Mouse (Mus musculus): ENCODE measurements around the gene Cdc6.

The Cdc6 gene

GRCm38 (mm10) chr11:98907437-98908173 lies at the start of gene Cdc6:
Gene Cdc6 (plus strand): TSS chr11:98907801.
- peak; percentile 94 to 96 for DNase-seq (ENCODE audit: low spot score in 2 of 2)

- DNase-seq (ENCODE audit: low spot score in 2 of 2): peak; percentile 61 to 74
These were observed 48.6 kb upstream of the Cdc6 start for GRCm38 (mm10) chr11:98858759-98859731.

- DNase-seq (ENCODE audit: low spot score in 2 of 2): peak; percentile 95 to 96
These were observed 44.4 kb upstream of the Cdc6 start, which contains the start of gene Wipf2 for GRCm38 (mm10) chr11:98863028-98863750. Gene Wipf2 (plus strand): TSS chr11:98863638.

DNA sequence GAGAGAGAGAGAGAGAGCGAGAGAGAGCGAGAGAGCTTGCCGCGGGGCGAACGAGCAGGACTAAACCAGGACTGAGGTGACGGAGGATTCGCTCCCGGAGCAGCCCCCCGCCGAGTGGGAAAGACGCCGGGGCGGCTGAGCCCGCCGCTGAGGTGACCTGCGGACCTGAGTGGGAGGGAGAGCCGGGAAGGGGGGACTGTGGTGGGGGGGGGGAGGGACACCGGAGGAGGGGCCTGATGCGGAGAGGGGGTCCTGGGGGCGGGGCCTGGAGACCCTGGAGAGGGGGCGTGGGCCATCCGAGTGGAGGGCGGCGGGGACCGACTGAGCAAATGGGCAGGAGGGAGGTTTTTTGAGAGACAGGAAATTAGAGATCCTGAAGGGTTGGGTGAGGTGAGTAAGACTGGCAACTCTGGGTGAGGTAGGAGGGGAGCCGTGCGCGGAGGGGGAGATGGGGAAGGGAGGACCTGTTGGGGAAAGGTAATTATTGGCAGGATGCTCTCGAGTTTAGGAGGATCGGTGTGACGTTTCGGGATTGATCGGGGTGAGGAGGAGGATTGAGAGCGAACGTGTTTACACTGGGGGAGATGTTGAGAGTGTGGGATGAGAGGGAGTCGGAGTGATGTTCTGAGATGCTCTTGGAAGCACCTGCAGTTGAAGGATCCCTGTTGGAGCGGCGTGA lies 43.7 kb upstream of the Cdc6 start:
- no peak for DNase-seq (ENCODE audit: low spot score in 2 of 2)

DNA sequence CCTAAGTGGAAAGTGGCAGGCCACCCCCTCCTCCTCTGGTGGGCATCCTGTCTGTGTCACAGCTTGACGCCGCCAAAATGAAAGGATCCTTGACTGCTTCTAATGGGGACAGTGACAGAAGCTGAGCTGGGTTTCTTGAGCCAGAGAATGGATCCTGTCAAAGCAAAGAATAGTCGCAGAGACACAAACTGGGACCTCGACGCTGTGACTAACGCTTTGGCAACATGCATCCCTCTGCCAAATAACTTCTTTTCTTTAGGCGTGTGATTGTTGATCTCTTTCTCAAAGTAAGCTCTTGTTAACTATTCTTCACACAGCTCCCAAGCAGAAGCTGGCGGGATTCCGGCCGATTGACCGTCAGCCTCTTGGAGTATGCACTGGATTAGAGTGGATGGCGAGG lies 40.3 kb upstream of the Cdc6 start:
- DNase-seq (ENCODE audit: low spot score in 2 of 2): no peak

GRCm38 (mm10) chr11:98869906-98870305 lies 37.7 kb upstream of the Cdc6 start:
- no peak for DNase-seq (ENCODE audit: low spot score in 2 of 2)

DNA sequence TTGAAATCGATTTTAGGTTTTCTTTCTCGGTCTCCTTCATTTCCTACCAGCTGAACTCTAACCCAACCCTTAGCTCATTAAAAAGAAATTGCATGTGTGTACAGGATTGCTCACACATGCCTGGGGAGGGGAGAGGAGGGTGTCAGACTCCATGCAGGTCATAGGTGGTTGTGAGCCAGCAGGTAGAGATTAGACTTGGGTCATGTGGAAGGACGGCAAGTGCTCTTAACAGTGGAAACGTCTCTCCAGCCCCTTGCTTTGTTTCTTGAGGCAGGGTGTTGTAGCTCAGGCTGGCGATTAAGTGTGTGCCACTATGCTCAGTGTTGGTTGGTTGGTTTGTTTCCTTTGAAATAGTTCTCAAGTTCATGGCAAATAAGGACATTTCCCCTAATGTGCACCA lies 36.8 kb upstream of the Cdc6 start:
- DNase-seq (ENCODE audit: low spot score in 2 of 2): no peak

DNA sequence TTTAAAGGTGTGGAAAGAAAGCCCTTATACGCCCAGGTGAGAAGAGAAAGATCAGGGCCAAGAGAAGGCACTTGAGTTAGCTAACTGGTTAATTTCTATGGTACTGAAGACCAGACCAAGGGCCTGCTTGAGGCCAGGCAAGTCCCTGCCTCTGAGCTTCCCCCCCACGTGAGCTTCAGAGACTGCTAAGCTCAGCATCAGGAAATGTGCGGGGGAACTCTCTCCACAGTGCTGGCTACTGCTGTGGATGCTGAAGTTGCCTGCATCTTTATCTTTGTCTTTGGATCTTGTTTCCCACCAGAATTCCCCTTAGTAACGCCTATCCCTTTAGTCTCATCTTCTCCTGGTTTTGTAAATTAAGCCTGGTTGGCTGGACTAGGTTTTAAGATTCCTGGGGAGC lies 36.2 kb upstream of the Cdc6 start:
- no peak for DNase-seq (ENCODE audit: low spot score in 2 of 2)

DNA sequence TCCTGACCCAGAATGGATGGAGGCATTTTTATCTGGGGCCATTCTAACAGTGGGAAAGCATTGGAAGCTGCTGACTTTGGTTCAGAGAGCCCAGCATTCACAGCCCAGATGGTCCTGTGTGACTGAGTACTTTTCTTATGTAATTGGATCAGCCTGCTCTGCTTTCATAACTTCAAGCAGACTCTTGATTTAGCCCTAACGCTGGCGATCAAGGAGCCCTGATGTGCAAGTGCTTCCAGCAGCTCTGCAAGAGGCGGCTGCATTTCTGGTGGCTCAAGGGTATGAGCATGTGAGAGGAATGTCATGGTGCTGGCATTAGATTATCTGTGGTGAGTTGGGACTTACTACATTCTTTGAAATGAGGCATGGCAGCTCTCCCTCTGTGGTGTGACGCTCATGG lies 35.6 kb upstream of the Cdc6 start:
- DNase-seq (ENCODE audit: low spot score in 2 of 2): no peak

- DNase-seq (ENCODE audit: low spot score in 2 of 2): no peak
These were observed 33.7 kb upstream of the Cdc6 start for GRCm38 (mm10) chr11:98873900-98874299.

DNA sequence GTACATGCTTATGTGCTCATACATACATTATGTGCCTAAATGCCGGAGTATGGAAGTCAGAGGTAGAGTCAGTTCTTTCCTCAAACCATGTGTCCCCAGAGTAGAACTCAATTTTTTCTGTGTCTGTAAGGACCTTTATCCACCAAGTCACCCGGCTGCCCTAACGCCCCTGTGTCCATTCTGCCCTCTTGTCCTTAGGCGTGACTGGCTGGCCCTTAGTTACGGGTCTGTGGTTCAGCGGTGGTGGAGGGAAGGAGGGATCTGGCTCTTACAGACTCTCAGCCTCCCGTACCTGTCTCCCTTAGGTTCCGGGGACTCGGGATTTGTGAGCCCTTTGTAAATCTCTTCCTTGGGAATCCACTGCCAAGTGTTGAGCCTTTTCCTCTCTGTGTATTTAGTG lies 30.6 kb upstream of the Cdc6 start:
- DNase-seq (ENCODE audit: low spot score in 2 of 2): no peak

DNA sequence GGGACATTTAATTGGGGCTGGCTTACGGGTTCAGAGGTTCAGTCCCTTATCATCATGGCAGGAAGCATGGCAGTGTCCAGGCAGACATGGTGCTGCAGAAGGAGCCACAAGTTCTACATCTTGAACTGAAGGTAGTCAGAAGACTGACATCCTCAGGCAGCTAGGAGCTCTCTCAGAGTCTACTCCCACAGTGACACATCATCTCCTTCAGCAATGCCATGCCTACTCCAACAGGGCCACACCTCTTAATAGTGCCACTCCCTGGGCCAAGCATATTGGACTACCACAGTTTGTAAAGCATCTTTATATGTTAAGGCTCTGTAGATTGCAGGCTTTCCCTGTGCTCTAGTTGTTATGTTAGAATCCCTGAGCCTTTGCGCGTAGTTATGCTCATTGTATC lies 19.9 kb upstream of the Cdc6 start:
- no peak for DNase-seq (ENCODE audit: low spot score in 2 of 2)

DNA sequence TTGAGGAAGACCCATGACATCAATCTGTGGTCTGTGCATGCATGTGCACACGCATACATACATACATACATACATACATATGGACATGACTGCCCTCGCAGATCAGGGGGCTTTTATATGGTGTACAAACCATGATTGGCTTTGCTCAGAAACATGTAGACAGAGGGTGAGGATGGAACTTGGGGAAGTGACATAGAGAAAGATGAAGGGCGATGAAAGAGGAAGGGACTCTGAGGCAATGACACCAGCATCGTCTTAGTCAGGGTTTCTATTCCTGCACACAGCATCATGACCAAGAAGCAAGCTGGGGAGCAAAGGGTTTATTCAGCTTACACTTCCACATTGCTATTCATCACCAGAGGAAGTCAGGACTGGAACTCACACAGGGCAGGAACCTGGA lies 18.5 kb upstream of the Cdc6 start:
- DNase-seq (ENCODE audit: low spot score in 2 of 2): no peak

DNA sequence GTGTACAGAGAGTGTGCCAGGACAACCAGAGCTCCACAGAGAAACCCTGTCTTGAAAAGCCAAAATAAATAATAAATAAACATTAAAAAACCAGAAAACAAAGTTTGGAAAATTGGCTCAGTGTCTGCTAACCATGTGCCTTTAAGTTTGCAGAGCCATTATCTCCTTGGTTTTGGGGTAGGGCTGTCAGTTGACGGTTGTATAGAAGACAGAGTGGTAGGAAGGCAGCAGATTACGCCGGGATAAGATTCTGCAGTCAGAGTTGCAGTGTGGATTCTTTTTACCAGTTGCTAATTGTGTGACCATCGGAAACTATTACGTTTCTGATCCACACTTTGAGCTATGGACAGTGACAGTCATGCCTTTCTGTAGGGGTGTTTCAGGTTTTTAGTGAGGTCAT lies 17.6 kb upstream of the Cdc6 start:
- no peak for DNase-seq (ENCODE audit: low spot score in 2 of 2)

DNA sequence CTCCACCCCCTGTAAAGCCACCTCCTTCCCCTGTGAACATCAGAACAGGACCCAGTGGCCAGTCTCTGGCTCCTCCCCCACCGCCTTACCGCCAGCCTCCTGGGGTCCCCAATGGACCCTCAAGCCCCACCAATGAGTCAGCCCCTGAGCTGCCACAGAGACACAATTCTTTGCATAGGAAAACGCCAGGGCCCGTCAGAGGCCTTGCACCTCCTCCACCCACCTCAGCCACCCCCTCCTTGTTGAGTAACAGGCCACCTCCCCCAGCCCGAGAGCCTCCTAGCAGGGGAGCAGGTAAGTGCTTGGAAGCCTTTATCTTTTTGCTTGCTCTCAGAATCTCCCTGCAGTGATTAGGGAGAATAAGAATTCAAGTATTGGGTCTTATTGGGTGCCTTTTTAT lies 15.2 kb upstream of the Cdc6 start:
- no peak for DNase-seq (ENCODE audit: low spot score in 2 of 2)

DNA sequence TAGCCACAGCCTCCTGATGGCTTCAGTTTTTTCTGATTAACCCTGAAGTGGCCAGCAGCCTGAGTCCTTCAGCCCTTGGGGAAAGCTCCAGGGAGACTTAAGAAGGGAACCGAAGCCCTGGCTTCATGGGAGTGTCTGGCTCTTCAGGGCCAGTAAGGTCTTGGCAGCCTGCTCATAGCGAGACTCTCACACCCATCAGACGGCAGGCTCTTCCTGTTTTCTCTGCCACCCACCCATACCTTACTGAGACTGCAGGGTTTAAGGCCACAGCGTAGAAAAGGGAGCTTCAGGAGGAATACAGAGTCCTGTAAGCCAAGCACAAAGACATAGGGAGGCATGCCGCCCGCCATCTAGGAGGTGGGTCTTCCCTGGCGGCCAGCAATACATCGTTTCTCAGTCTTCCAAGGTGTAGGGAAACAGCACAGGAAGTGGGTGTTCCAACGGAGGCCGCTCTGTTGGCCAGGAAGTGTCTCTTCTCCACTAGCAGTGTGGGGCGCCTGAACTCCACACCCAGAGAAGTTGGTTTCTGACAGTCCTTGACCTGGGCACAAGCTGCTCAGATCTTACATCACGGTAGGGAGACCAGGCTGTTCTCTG lies 7.0 kb upstream of the Cdc6 start:
- no peak for DNase-seq (ENCODE audit: low spot score in 2 of 2)

DNA sequence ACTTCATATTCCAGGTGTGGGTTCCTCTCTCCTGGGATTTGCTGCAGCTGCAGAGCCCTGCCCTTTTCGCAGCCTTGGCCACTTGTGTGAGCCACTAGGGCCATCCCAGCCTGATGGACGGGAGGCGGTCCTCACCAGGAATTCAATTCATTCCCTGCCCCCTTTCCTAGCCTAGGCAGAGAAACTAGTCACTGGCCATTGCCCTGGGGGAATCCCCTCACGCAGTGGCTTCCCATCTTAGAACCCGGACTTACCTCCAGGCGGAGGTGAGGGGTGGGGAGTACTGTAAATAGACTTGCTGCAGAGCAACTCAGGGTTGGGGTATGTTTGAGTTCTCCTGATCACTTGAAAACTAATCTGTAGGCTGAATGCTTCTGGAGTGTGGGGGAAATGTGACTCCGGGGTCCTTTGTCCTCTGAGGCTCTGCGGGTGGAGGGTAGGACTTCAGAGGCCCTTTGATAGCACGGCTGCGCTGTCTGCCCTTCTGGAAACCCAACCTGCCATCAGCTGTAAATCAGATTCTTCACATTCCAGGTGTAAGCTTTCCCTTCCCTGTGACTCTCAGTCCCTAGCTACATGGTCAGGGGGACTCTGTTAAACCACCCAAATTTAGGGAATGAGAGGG lies 4.9 kb upstream of the Cdc6 start:
- no peak for DNase-seq (ENCODE audit: low spot score in 2 of 2)

DNA sequence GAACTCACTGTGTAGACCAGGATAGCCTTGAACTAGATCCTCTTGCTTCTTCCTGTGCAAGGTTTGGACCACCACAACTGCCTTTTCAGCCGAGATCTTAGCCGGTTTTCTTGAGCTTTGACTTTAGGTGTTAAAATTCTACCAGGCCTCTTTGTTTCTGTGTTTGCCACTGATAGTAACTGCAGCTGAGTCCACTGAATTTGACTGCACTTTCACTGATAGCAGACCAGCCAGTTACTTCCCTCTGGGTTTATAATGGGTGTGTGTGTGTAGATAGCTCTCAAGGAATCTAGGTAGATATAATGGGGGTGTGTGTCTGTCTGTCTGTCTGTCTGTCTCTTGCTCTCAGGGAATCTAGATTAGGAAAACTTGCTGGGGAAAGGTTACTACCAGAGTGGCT lies 3.0 kb upstream of the Cdc6 start:
- DNase-seq (ENCODE audit: low spot score in 2 of 2): no peak

- no peak for DNase-seq (ENCODE audit: low spot score in 2 of 2)
These were observed 2.6 kb upstream of the Cdc6 start for GRCm38 (mm10) chr11:98905033-98905432.

GRCm38 (mm10) chr11:98905583-98905982 lies 2.0 kb upstream of the Cdc6 start:
- DNase-seq (ENCODE audit: low spot score in 2 of 2): no peak

- DNase-seq (ENCODE audit: low spot score in 2 of 2): no peak
These were observed 551 bp upstream of the Cdc6 start for GRCm38 (mm10) chr11:98907063-98907436.

Data from natural killer cell, adult 2 months (primary cell).